ENCODE assay signal across 8 mouse cellular contexts in genomic region chr7:25707581-25708292, GRCm38 (mm10). TPM values are rescaled to one million over a fixed set of nuclear protein-coding genes. Genes with fewer than 3 reads are reported as not detected.
DNase-seq lines count a peak whose midpoint lies in the region; ATAC-seq and TF ChIP-seq lines count a peak whose summit lies in the region.

No protein-coding gene starts in this region.

- no peaks in the 10 kb centered on the region for H3K79me2 ChIP-seq in heart, adult 2 months (replicated peaks; ENCODE audit: control insufficient read depth, insufficient read depth, low read length)

- no peaks in the 10 kb centered on the region for H3K9me3 ChIP-seq in lung, embryonic 15.5 days
- no peaks in the 10 kb centered on the region for H3K9me3 ChIP-seq in forebrain, embryonic 12.5 days

- ATAC-seq in lung, embryonic 15.5 days (ENCODE audit: borderline replicate concordance, extremely low read depth, low FRiP score, low TSS enrichment), result peak; percentile 74
- no peak for ATAC-seq in forebrain, embryonic 12.5 days (ENCODE audit: low FRiP score)

- peak overlapping the region; percentile 30 for H3K4me3 ChIP-seq in heart, adult 2 months
- no peak overlapping the region for H3K4me3 ChIP-seq in lung, embryonic 15.5 days
- H3K4me3 ChIP-seq in forebrain, embryonic 12.5 days (replicated peaks), result no peak overlapping the region

- H3K9ac ChIP-seq in heart, adult 2 months (ENCODE audit: low read depth, low read length), result peak overlapping the region; percentile 9
- no peak overlapping the region for H3K9ac ChIP-seq in lung, embryonic 15.5 days
- no peak overlapping the region for H3K9ac ChIP-seq in forebrain, embryonic 12.5 days

- 30% methylated on average over 15 of the region's 15 CpGs for WGBS in heart, adult 2 months
- 30% methylated on average over 15 of the region's 15 CpGs for WGBS in lung, embryonic 15.5 days
- whole genome bisulfite sequencing in forebrain, embryonic 12.5 days, result 62% methylated on average over 15 of the region's 15 CpGs

- peaks cover 8% of the 10 kb centered on the region for H3K36me3 ChIP-seq in heart, adult 2 months (ENCODE audit: control insufficient read depth, insufficient read depth, low read length)
- peaks cover 4% of the 10 kb centered on the region; the same call in 1 of the 2 replicates for H3K36me3 ChIP-seq in lung, embryonic 15.5 days
- H3K36me3 ChIP-seq in forebrain, embryonic 12.5 days (replicated peaks), result peaks cover 14% of the 10 kb centered on the region

- peaks cover 46% of the 10 kb centered on the region for H3K4me1 ChIP-seq in heart, adult 2 months (ENCODE audit: control insufficient read depth, insufficient read depth, low read length)
- peaks cover 63% of the 10 kb centered on the region for H3K4me1 ChIP-seq in lung, embryonic 15.5 days
- H3K4me1 ChIP-seq in forebrain, embryonic 12.5 days, result peaks cover 39% of the 10 kb centered on the region

- no peaks in the 10 kb centered on the region for H3K27me3 ChIP-seq in heart, adult 2 months (ENCODE audit: control insufficient read depth, insufficient read depth, low read length)
- peaks cover 11% of the 10 kb centered on the region for H3K27me3 ChIP-seq in lung, embryonic 15.5 days
- peaks cover 43% of the 10 kb centered on the region for H3K27me3 ChIP-seq in forebrain, embryonic 12.5 days

- TF ChIP-seq EP300 in heart, adult 2 months (IDR thresholded peaks at IDR 0.05; ENCODE audit: insufficient read depth, low read depth, low read length), result peak; percentile 84

- no peak for TF ChIP-seq POLR2A in heart, adult 2 months (IDR thresholded peaks at IDR 0.05; ENCODE audit: insufficient read depth, low read depth, low read length)

- intact Hi-C loops in heart, adult 2 months (cut with DNase I), result loop anchor here (1.0 kb wide), 1 partner anchor 18 kb away; no protein-coding TSS in a partner anchor

- DNase-seq in ovary, adult 18-20 months (ENCODE audit: low spot score), result peak; percentile 50
- no peak for DNase-seq in ovary, postnatal 10 days (ENCODE audit: low spot score)
- peak; percentile 75 to 84 for DNase-seq in heart, adult 2 months
- DNase-seq in kidney, adult 11 months, result peak; percentile 72
- DNase-seq in cerebellum, adult 11 months, result no peak
- no peak for DNase-seq in right cerebral cortex, postnatal 14 days

- peak overlapping the region; percentile 85 for H3K27ac ChIP-seq in heart, adult 2 months
- H3K27ac ChIP-seq in lung, embryonic 15.5 days, result peak overlapping the region; percentile 83
- H3K27ac ChIP-seq in forebrain, embryonic 12.5 days, result no peak overlapping the region

- no peak for TF ChIP-seq CTCF in heart, adult 2 months (IDR thresholded peaks at IDR 0.05)

- H3K4me2 ChIP-seq in lung, embryonic 15.5 days, result peak overlapping the region; percentile 31
- no peak overlapping the region for H3K4me2 ChIP-seq in forebrain, embryonic 12.5 days

RNA-seq across cellular contexts. Expression of gene Ccdc97, which starts 11.2 kb away (rescaled TPM):
- 10 to 100 TPM; 51.8 to 59.3 TPM for total RNA-seq in heart, adult 2 months (2021)
- 62.9 and 72.6 TPM in 2 replicates for polyA plus RNA-seq in heart, adult 2 months (2012; rRNA removed)
- polyA plus RNA-seq in lung, embryonic 15.5 days (2015; fragmentation: Nextera tagmentation; extraction: Ambion mirVana), result 18.2 and 19.2 TPM in 2 replicates
- 29.0 and 35.7 TPM in 2 replicates for polyA plus RNA-seq in forebrain, embryonic 12.5 days (2016; fragmentation: Nextera tagmentation; extraction: Ambion mirVana)

RNA-seq across cellular contexts. Expression of gene Tgfb1, which starts 20.9 kb away (rescaled TPM):
- total RNA-seq in heart, adult 2 months (2021), result 10 to 100 TPM; 21.5 to 22.5 TPM
- 16.3 and 24.7 TPM in 2 replicates for polyA plus RNA-seq in heart, adult 2 months (2012; rRNA removed)
- polyA plus RNA-seq in lung, embryonic 15.5 days (2015; fragmentation: Nextera tagmentation; extraction: Ambion mirVana), result 2.9 and 3.5 TPM in 2 replicates
- 1.3 and 1.6 TPM in 2 replicates for polyA plus RNA-seq in forebrain, embryonic 12.5 days (2016; fragmentation: Nextera tagmentation; extraction: Ambion mirVana)

RNA-seq across cellular contexts. Expression of gene B9d2, which starts 27.2 kb away (rescaled TPM):
- total RNA-seq in heart, adult 2 months (2021), result 10 to 100 TPM in 1 of 2 experiments, 1 to 10 TPM in 1; 7.9 to 10.2 TPM
- polyA plus RNA-seq in heart, adult 2 months (2012; rRNA removed), result 31.5 and 32.2 TPM in 2 replicates
- polyA plus RNA-seq in lung, embryonic 15.5 days (2015; fragmentation: Nextera tagmentation; extraction: Ambion mirVana), result 26.8 and 30.9 TPM in 2 replicates
- polyA plus RNA-seq in forebrain, embryonic 12.5 days (2016; fragmentation: Nextera tagmentation; extraction: Ambion mirVana), result 31.3 and 31.6 TPM in 2 replicates

RNA-seq across cellular contexts. Expression of gene Tmem91, which starts 32.8 kb away (rescaled TPM):
- not detected for total RNA-seq in heart, adult 2 months (2021)
- 1.1 TPM in 1 of 2 replicates, not detected in the other for polyA plus RNA-seq in heart, adult 2 months (2012; rRNA removed)
- 2.1 and 2.6 TPM in 2 replicates for polyA plus RNA-seq in lung, embryonic 15.5 days (2015; fragmentation: Nextera tagmentation; extraction: Ambion mirVana)
- polyA plus RNA-seq in forebrain, embryonic 12.5 days (2016; fragmentation: Nextera tagmentation; extraction: Ambion mirVana), result 3.2 and 4.0 TPM in 2 replicates

RNA-seq across cellular contexts. Expression of gene Hnrnpul1, which starts 46.8 kb away (rescaled TPM):
- 10 to 100 TPM; 71.0 to 76.2 TPM for total RNA-seq in heart, adult 2 months (2021)
- 24.5 and 29.4 TPM in 2 replicates for polyA plus RNA-seq in heart, adult 2 months (2012; rRNA removed)
- 56.9 and 58.5 TPM in 2 replicates for polyA plus RNA-seq in lung, embryonic 15.5 days (2015; fragmentation: Nextera tagmentation; extraction: Ambion mirVana)
- 78.4 and 86.0 TPM in 2 replicates for polyA plus RNA-seq in forebrain, embryonic 12.5 days (2016; fragmentation: Nextera tagmentation; extraction: Ambion mirVana)

Comparison
In these comparisons a context has a peak if more than half of its experiments do, and no peak if none do; other contexts are left out.
1. DNase-seq: peak in ovary, adult 18-20 months (single experiment), heart, adult 2 months (2 of 2) and kidney, adult 11 months (single experiment); none in ovary, postnatal 10 days (single experiment), cerebellum, adult 11 months (single experiment) and right cerebral cortex, postnatal 14 days (single experiment).